Mouse (Mus musculus) liver, postnatal 0 days (tissue): ENCODE measurements at regions not wholly inside any gene's neighbourhood (a gene's known extent, or its start where the extent isn't known, plus 50 kb on each side); places are given as distances from the start of the nearest gene placed in this dataset.

ENCODE experiments used
- CTCF ChIP-seq: sonication (generic); IDR thresholded peaks from 2 replicates; pipeline ENCODE4 v1.5.1; 2016; ENCODE audit warnings: antibody characterized with exemption, low read depth
- EP300 ChIP-seq: IDR thresholded peaks from 2 replicates; pipeline ENCODE4 v1.6.1; 2016; ENCODE audit warnings: antibody characterized with exemption, low read depth, mild to moderate bottlenecking

- TF ChIP-seq CTCF (no peak), EP300 (no peak)
Measured at GRCm38 (mm10) chr16:76905205-76905996, 108.1 kb upstream of the Usp25 start.
